Mouse (Mus musculus): Measurements from ENCODE around the gene Wfdc8. TPM values are rescaled to one million over a fixed set of nuclear protein-coding genes. Genes with fewer than 3 reads are reported as not detected.
"Not testable (repeated sequence)": the region's sequence is repeated elsewhere in the genome, so short reads cannot be mapped to it uniquely, and the experiment has no call there.

The Wfdc8 gene
- not detected in 2 replicates for polyA plus RNA-seq (2015; fragmentation: Nextera tagmentation; extraction: Ambion mirVana)

- not testable (repeated sequence) for H3K4me3 ChIP-seq; H3K27ac ChIP-seq (replicated peaks); H3K27me3 ChIP-seq; H3K4me1 ChIP-seq (replicated peaks); ATAC-seq (ENCODE audit: low FRiP score, low read depth); H3K9ac ChIP-seq; H3K4me2 ChIP-seq; H3K9me3 ChIP-seq; H3K36me3 ChIP-seq
- 48% methylated on average over 8 of the region's 8 CpGs for WGBS
Measured at GRCm38 (mm10) chr2:164613471-164613870, at the start of gene Wfdc8, which contains the start of gene Wfdc6b. TSS of gene Wfdc8 (minus strand) at chr2:164613626. TSS of gene Wfdc6b (plus strand) at chr2:164613522.

DNA sequence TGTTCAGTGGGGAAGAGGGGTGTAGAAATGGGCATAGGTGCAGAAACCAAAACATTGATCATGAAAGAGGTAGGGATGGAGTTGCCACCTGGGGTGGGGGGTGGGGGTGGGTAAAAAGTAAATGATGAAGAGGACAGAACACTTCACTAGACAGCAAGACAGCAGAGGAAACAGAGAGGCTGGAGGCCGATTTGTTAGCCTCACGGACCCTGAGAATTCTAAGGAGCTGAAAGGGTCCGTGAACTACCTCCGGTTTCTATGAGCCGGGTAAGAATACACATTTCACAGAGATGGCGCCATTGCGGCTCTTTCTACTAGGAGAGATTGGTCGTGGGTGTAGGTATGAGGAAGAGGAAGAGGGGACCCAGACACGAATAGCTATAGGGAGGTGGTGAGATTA is 43.1 kb upstream of the Wfdc8 start, which contains the start of gene Wfdc9:
Gene Wfdc9, minus strand, starts transcription at position 101 of the 400 bp plus-strand sequence.
- ATAC-seq (ENCODE audit: low FRiP score, low read depth), result no peak
- no peaks in the 10 kb centered on the region for H3K9me3 ChIP-seq
- no peaks in the 10 kb centered on the region for H3K4me1 ChIP-seq (replicated peaks)
- no peak within 1 kb of the TSS for H3K4me2 ChIP-seq
- H3K36me3 ChIP-seq, result no peaks in the 10 kb centered on the region
- H3K27me3 ChIP-seq, result no peaks in the 10 kb centered on the region
- no peak within 1 kb of the TSS for H3K9ac ChIP-seq
- H3K27ac ChIP-seq (replicated peaks), result no peak within 1 kb of the TSS
- WGBS, result 86% methylated on average over 9 of the region's 9 CpGs
- no peak within 1 kb of the TSS for H3K4me3 ChIP-seq

DNA sequence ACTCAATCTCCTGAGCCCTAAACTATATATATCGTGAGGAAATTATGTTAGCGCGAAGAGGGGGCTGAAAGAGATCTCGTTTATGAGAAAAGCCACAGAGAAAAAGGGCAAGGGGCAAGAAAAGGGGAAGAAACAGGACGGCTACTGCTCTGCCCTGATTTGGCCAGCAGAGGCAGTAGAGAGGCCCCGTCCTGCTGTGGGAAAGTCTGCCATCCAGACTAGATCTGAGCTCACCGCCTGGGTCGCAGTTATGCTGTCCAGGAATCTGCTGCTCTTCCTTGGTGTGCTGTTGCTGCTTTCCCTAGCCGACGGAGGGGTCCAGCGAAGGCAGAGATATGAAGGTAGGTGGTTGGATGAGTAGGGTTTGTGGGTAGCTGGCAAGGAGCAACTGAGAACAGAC is 42.4 kb upstream of the Wfdc8 start, which contains the start of gene Wfdc10:
Gene Wfdc10, plus strand, starts transcription at position 189 of the 400 bp plus-strand sequence.
- Histone ChIP-seq H3K27me3 (no peaks in the 10 kb centered on the region), H3K4me2 (no peak within 1 kb of the TSS), H3K9me3 (no peaks in the 10 kb centered on the region), H3K36me3 (no peaks in the 10 kb centered on the region), H3K4me3 (no peak within 1 kb of the TSS), H3K9ac (no peak within 1 kb of the TSS), H3K27ac (replicated peaks) (no peak within 1 kb of the TSS), H3K4me1 (replicated peaks) (no peaks in the 10 kb centered on the region)
- 21% methylated on average over 11 of the region's 11 CpGs for WGBS
- ATAC-seq (ENCODE audit: low FRiP score, low read depth), result no peak

DNA sequence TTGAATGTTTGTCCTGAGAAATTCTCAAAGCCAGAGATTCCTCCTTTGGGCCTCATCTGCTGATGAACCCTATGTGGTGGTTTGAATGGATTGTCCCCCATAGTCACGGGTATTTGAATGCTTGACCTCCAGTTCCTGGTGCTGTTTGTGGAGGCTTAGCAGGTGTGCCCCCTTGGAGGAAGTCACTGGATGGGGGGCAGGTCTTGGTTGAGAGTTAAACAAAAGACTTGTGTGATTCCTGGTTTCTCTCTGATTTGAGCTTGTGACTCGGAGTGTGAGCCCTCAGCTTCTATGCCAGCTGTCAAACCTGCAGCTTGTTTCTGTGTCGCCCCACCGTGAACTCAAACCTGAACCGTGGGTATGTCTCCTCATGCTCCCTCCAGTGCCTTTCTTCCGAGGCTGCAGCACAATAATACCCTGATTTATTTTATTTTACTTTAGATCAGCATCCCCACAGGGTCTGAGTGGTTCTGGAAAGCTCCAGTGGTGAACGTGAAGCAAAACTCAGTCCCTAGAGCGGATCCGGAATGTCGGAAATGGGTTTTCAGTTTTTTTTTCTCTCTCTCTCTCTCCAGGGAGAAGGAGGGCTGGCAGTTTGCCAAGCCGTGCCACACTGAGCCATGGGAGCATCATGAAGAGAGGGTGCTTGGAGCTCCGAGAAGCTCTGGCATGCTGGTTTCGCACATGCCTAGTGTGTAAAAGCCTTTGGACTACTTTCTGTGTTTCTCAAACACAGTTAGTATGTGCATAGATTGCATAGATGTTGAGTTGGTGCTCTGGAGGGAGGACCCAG is 28.7 kb upstream of the Wfdc8 start:
- Histone ChIP-seq H3K9ac (no peak overlapping the region), H3K4me1 (replicated peaks) (no peaks in the 10 kb centered on the region), H3K4me3 (no peak overlapping the region), H3K9me3 (no peaks in the 10 kb centered on the region), H3K4me2 (no peak overlapping the region), H3K27me3 (no peaks in the 10 kb centered on the region), H3K36me3 (no peaks in the 10 kb centered on the region), H3K27ac (replicated peaks) (no peak overlapping the region)
- 72% methylated on average over 13 of the region's 13 CpGs for WGBS
- ATAC-seq (ENCODE audit: low FRiP score, low read depth), result no peak

- 75% methylated on average over 7 of the region's 7 CpGs for WGBS
- H3K4me2 ChIP-seq, result no peak overlapping the region
- H3K4me1 ChIP-seq (replicated peaks), result no peaks in the 10 kb centered on the region
Measured at GRCm38 (mm10) chr2:164641129-164641528, 27.7 kb upstream of the Wfdc8 start.

DNA sequence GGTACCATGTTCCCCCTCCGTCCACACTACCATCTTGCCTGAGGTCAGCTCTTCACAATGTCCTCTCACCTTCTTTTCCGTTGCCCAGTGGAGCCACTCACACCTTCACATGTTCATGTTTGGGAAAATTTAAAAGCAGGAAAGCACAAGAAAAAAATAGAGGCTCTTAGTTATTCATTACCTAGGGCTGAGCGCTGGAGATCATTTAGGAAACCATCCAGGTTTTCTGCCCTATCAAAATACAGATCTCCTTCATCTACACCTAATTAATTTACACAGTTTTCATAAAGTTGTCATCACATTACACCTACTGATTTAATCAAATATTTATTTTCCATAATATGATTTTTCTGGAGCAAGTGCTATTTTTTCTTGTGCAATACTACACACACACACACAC is 25.3 kb upstream of the Wfdc8 start, which contains the start of gene Wfdc16:
Gene Wfdc16, minus strand, starts transcription at position 101 of the 400 bp plus-strand sequence.
- no peak for ATAC-seq (ENCODE audit: low FRiP score, low read depth)
- no peaks in the 10 kb centered on the region for H3K27me3 ChIP-seq
- no peak within 1 kb of the TSS for H3K4me3 ChIP-seq
- H3K27ac ChIP-seq (replicated peaks), result no peak within 1 kb of the TSS
- no peak within 1 kb of the TSS for H3K9ac ChIP-seq
- 90% methylated on average over 3 of the region's 3 CpGs for WGBS
- H3K36me3 ChIP-seq, result no peaks in the 10 kb centered on the region
- H3K4me1 ChIP-seq (replicated peaks), result no peaks in the 10 kb centered on the region
- no peaks in the 10 kb centered on the region for H3K9me3 ChIP-seq
- no peak within 1 kb of the TSS for H3K4me2 ChIP-seq

More at GRCm38 (mm10) chr2:164641129-164641528, 27.7 kb upstream of the Wfdc8 start:
- Histone ChIP-seq H3K9ac (no peak overlapping the region), H3K9me3 (no peaks in the 10 kb centered on the region), H3K27ac (replicated peaks) (no peak overlapping the region), H3K27me3 (no peaks in the 10 kb centered on the region), H3K4me3 (no peak overlapping the region), H3K36me3 (no peaks in the 10 kb centered on the region)
- no peak for ATAC-seq (ENCODE audit: low FRiP score, low read depth)

GRCm38 (mm10) chr2:164635266-164635665 is 21.8 kb upstream of the Wfdc8 start:
- no peak overlapping the region for H3K4me2 ChIP-seq
- 79% methylated on average over 9 of the region's 9 CpGs for WGBS
- no peak for ATAC-seq (ENCODE audit: low FRiP score, low read depth)
- H3K9me3 ChIP-seq, result no peaks in the 10 kb centered on the region
- H3K4me1 ChIP-seq (replicated peaks), result no peaks in the 10 kb centered on the region
- H3K27me3 ChIP-seq, result no peaks in the 10 kb centered on the region
- H3K4me3 ChIP-seq, result no peak overlapping the region
- H3K27ac ChIP-seq (replicated peaks), result no peak overlapping the region
- no peaks in the 10 kb centered on the region for H3K36me3 ChIP-seq
- no peak overlapping the region for H3K9ac ChIP-seq

GRCm38 (mm10) chr2:164621775-164622174 is 8.3 kb upstream of the Wfdc8 start:
- Histone ChIP-seq H3K4me2 (no peak overlapping the region), H3K9ac (no peak overlapping the region), H3K4me3 (no peak overlapping the region), H3K27me3 (no peaks in the 10 kb centered on the region), H3K4me1 (replicated peaks) (no peaks in the 10 kb centered on the region), H3K36me3 (no peaks in the 10 kb centered on the region), H3K9me3 (no peaks in the 10 kb centered on the region), H3K27ac (replicated peaks) (no peak overlapping the region)
- ATAC-seq (ENCODE audit: low FRiP score, low read depth), result no peak
- WGBS, result 85% methylated on average over 4 of the region's 4 CpGs

DNA sequence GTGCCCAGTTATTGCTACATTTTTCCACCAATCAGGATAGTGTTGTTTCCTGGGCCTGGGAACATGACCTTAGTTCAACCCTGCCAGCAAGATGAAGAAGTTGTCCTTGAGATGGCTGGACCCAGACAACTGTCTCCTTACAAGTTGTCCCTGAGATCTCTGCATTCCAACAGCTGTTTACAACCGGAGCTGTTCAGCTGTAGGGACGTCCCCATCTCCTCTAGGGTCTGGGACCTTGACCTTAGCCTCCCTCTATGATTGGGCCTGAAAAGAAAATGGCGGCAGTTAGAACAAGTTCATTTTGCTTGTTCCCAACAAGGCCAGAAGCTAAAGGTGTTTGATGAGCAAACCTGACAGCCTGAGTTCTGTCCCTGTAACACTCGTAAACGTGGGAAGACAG is 5.6 kb upstream of the Wfdc8 start:
- Histone ChIP-seq H3K4me2 (no peak overlapping the region), H3K27me3 (no peaks in the 10 kb centered on the region), H3K9ac (no peak overlapping the region), H3K4me3 (no peak overlapping the region), H3K4me1 (replicated peaks) (no peaks in the 10 kb centered on the region), H3K9me3 (no peaks in the 10 kb centered on the region), H3K27ac (replicated peaks) (no peak overlapping the region), H3K36me3 (no peaks in the 10 kb centered on the region)
- WGBS, result 82% methylated on average over 5 of the region's 5 CpGs
- no peak for ATAC-seq (ENCODE audit: low FRiP score, low read depth)

DNA sequence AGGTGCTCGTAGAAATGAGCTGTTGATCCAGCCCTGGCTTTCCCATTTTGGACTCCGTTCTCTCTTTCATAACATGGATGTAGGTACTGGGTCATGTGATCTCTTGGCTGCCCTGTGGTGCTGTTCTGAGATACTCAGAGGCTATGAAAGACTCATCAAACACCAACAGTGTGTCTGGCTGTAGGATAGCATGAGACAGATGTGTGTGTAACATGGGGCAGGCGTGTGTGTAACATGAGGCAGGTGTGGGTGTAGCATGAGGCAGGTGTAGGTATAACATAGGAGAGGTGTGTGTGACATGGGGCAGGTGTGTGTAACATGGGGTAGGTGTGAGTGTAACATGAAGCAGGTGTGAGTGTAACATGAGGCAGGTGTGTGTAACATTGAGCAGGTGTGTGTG is 2.0 kb upstream of the Wfdc8 start:
- no peaks in the 10 kb centered on the region for H3K27me3 ChIP-seq
- no peak overlapping the region for H3K4me2 ChIP-seq
- H3K4me3 ChIP-seq, result no peak overlapping the region
- H3K9me3 ChIP-seq, result no peaks in the 10 kb centered on the region
- H3K9ac ChIP-seq, result no peak overlapping the region
- WGBS, result 95% methylated on average over 3 of the region's 3 CpGs
- H3K4me1 ChIP-seq (replicated peaks), result no peaks in the 10 kb centered on the region
- no peaks in the 10 kb centered on the region for H3K36me3 ChIP-seq
- H3K27ac ChIP-seq (replicated peaks), result no peak overlapping the region
- no peak for ATAC-seq (ENCODE audit: low FRiP score, low read depth)

- H3K4me1 ChIP-seq (replicated peaks), result no peaks in the 10 kb centered on the region
- no peak overlapping the region for H3K9ac ChIP-seq
- no peaks in the 10 kb centered on the region for H3K27me3 ChIP-seq
- WGBS, result 72% methylated on average over 6 of the region's 6 CpGs
- no peak overlapping the region for H3K4me3 ChIP-seq
- no peak overlapping the region for H3K27ac ChIP-seq (replicated peaks)
- no peak overlapping the region for H3K4me2 ChIP-seq
- no peaks in the 10 kb centered on the region for H3K9me3 ChIP-seq
- ATAC-seq (ENCODE audit: low FRiP score, low read depth), result no peak
- H3K36me3 ChIP-seq, result no peaks in the 10 kb centered on the region
Measured at GRCm38 (mm10) chr2:164608781-164609180, 4.6 kb downstream of the Wfdc8 start.

- Histone ChIP-seq H3K27me3 (no peaks in the 10 kb centered on the region), H3K36me3 (no peaks in the 10 kb centered on the region), H3K27ac (replicated peaks) (no peak overlapping the region), H3K4me2 (no peak overlapping the region), H3K4me1 (replicated peaks) (no peaks in the 10 kb centered on the region), H3K9me3 (no peaks in the 10 kb centered on the region), H3K4me3 (no peak overlapping the region), H3K9ac (no peak overlapping the region)
- ATAC-seq (ENCODE audit: low FRiP score, low read depth), result no peak
- WGBS, result 93% methylated on average over 8 of the region's 8 CpGs
Measured at GRCm38 (mm10) chr2:164604411-164604810, 9.0 kb downstream of the Wfdc8 start.

Data from hindbrain, embryonic 15.5 days (tissue).